Mouse (Mus musculus): ENCODE data around the gene Acrbp. TPM values are rescaled to one million over a fixed set of nuclear protein-coding genes. Genes with fewer than 3 reads are reported as not detected.

Gene Acrbp
- polyA plus RNA-seq, 1 experiment from 2014 or later: 21.5 TPM

DNA sequence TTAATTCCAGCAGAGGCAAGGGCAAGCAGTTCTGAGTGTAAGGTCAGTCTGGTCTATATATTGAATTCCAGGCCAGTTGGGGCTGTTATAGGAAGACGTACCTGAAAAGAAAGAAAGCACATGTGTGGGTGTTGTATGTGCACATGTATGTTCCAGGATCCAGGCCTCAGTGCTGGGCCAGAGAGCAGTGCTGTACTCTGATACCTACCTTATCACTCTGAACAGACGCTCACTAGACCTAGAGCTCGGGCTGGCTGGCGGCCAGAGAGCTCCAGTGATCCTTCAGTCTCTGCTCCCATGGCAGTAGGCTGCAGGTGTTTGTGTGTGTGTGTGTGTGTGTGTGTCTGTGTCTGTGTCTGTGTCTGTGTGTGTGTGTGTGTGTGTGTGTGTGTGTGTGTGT lies 54.7 kb downstream of the Acrbp start:
- Histone ChIP-seq H3K27me3 (replicated peaks) (no peaks in the 10 kb centered on the region), H3K4me2 (no peak overlapping the region), H3K27ac (replicated peaks) (no peak overlapping the region), H3K9ac (replicated peaks) (no peak overlapping the region), H3K4me3 (replicated peaks) (no peak overlapping the region), H3K36me3 (peaks cover 89% of the 10 kb centered on the region), H3K4me1 (peaks cover 15% of the 10 kb centered on the region), H3K9me3 (replicated peaks) (no peaks in the 10 kb centered on the region)
- 92% methylated on average over 4 of the region's 4 CpGs for WGBS
- no peak for ATAC-seq (ENCODE audit: low FRiP score)

DNA sequence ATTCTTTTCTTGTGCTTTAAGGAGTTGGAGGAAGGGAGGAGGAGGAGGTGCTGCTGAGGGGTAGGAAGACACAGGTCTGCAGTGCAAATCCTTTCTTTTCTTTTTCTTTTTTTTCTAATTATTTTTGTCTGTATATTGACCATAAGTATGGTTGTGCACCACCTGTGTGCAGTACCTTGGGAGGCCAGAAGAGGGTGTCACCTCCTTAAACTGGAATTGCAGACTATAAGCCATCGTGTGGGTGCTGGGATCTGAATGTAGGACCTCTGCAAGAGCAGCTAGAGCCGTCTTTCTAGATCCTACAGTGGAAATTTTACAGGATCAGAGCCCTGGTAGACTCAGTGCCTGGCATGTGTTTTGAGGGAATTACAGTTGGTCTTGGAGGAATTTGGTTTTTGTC lies 58.2 kb downstream of the Acrbp start:
- Histone ChIP-seq H3K9ac (replicated peaks) (no peak overlapping the region), H3K27ac (replicated peaks) (no peak overlapping the region), H3K4me1 (no peaks in the 10 kb centered on the region), H3K9me3 (replicated peaks) (no peaks in the 10 kb centered on the region), H3K27me3 (replicated peaks) (no peaks in the 10 kb centered on the region), H3K4me3 (replicated peaks) (no peak overlapping the region), H3K36me3 (peaks cover 95% of the 10 kb centered on the region), H3K4me2 (no peak overlapping the region)
- WGBS: 94% methylated on average over 2 of the region's 2 CpGs
- ATAC-seq (ENCODE audit: low FRiP score): no peak

DNA sequence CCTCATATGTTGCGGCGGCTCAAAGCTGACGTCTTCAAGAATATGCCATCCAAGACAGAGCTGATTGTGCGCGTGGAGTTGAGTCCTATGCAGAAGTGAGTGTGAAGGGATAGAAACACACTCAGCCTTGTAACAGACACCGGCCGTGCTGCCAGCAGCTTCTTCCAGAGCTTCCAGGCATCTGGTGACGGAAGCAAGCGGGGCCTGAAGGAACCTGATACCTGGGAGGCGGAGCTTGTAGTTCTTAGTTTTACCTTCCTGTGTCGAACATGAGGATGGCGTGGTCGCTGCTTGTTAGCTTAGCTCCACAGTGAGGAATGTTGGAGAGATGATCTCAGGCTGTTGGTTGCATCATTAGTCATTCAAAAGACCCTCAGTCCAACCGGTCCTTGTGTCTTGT lies 59.9 kb downstream of the Acrbp start:
- Histone ChIP-seq H3K4me2 (no peak overlapping the region), H3K27ac (replicated peaks) (no peak overlapping the region), H3K27me3 (replicated peaks) (no peaks in the 10 kb centered on the region), H3K9me3 (replicated peaks) (no peaks in the 10 kb centered on the region), H3K36me3 (peaks cover 98% of the 10 kb centered on the region), H3K4me3 (replicated peaks) (no peak overlapping the region), H3K9ac (replicated peaks) (no peak overlapping the region), H3K4me1 (no peaks in the 10 kb centered on the region)
- WGBS: 95% methylated on average over 14 of the region's 14 CpGs
- no peak for ATAC-seq (ENCODE audit: low FRiP score)

GRCm38 (mm10) chr6:125110927-125111326 lies 61.4 kb downstream of the Acrbp start:
- 93% methylated on average over 7 of the region's 7 CpGs for WGBS
- no peak for ATAC-seq (ENCODE audit: low FRiP score)
- no peak overlapping the region for H3K4me2 ChIP-seq
- H3K4me1 ChIP-seq: no peaks in the 10 kb centered on the region
- H3K9ac ChIP-seq (replicated peaks): no peak overlapping the region
- no peak overlapping the region for H3K27ac ChIP-seq (replicated peaks)
- H3K4me3 ChIP-seq (replicated peaks): no peak overlapping the region
- H3K9me3 ChIP-seq (replicated peaks): no peaks in the 10 kb centered on the region
- peaks cover 94% of the 10 kb centered on the region for H3K36me3 ChIP-seq
- no peaks in the 10 kb centered on the region for H3K27me3 ChIP-seq (replicated peaks)

GRCm38 (mm10) chr6:125112553-125112952 lies 63.1 kb downstream of the Acrbp start:
- Histone ChIP-seq H3K4me3 (replicated peaks) (no peak overlapping the region), H3K27me3 (replicated peaks) (no peaks in the 10 kb centered on the region), H3K4me2 (no peak overlapping the region), H3K36me3 (peaks cover 94% of the 10 kb centered on the region), H3K9ac (replicated peaks) (no peak overlapping the region), H3K27ac (replicated peaks) (no peak overlapping the region), H3K4me1 (no peaks in the 10 kb centered on the region), H3K9me3 (replicated peaks) (no peaks in the 10 kb centered on the region)
- 96% methylated on average over 11 of the region's 11 CpGs for WGBS
- no peak for ATAC-seq (ENCODE audit: low FRiP score)

Small RNA genes within 50 kb of the gene (microRNA-seq; reads per million reads assigned to microRNA genes)
- not detected for gene Mir7045

Other genes starting within 250 kb of the Acrbp start
- gene Spsb2, start 241.0 kb upstream of the Acrbp start, polyA plus RNA-seq (2015; fragmentation: Nextera tagmentation; extraction: Ambion mirVana): 7.9 and 9.2 TPM in 2 replicates
- gene Tpi1, start 235.4 kb upstream of the Acrbp start, polyA plus RNA-seq (2015; fragmentation: Nextera tagmentation; extraction: Ambion mirVana): 481 and 545 TPM in 2 replicates
- gene Usp5, start 220.2 kb upstream of the Acrbp start, polyA plus RNA-seq (2015; fragmentation: Nextera tagmentation; extraction: Ambion mirVana): 190 and 199 TPM in 2 replicates
- gene Cdca3, start 220.1 kb upstream of the Acrbp start, polyA plus RNA-seq (2015; fragmentation: Nextera tagmentation; extraction: Ambion mirVana): 23.7 and 52.8 TPM in 2 replicates
- gene Gnb3, start 209.4 kb upstream of the Acrbp start, polyA plus RNA-seq (2015; fragmentation: Nextera tagmentation; extraction: Ambion mirVana): 0.69 and 0.70 TPM in 2 replicates
- 22.2 and 24.0 TPM in 2 replicates for gene P3h3, start 191.9 kb upstream of the Acrbp start, polyA plus RNA-seq (2015; fragmentation: Nextera tagmentation; extraction: Ambion mirVana)
- 28.9 and 33.8 TPM in 2 replicates for gene Gpr162, start 185.7 kb upstream of the Acrbp start, polyA plus RNA-seq (2015; fragmentation: Nextera tagmentation; extraction: Ambion mirVana)
- gene Cd4, start 161.5 kb upstream of the Acrbp start, polyA plus RNA-seq (2015; fragmentation: Nextera tagmentation; extraction: Ambion mirVana): 0.17 and 0.61 TPM in 2 replicates
- gene Lag3, start 138.0 kb upstream of the Acrbp start, polyA plus RNA-seq (2015; fragmentation: Nextera tagmentation; extraction: Ambion mirVana): 3.2 and 3.5 TPM in 2 replicates
- 637 and 745 TPM in 2 replicates for gene Ptms, start 129.6 kb upstream of the Acrbp start, polyA plus RNA-seq (2015; fragmentation: Nextera tagmentation; extraction: Ambion mirVana)
- gene Mlf2, start 118.3 kb upstream of the Acrbp start, polyA plus RNA-seq (2015; fragmentation: Nextera tagmentation; extraction: Ambion mirVana): 543 and 603 TPM in 2 replicates
- 95.4 and 112 TPM in 2 replicates for gene Cops7a, start 84.2 kb upstream of the Acrbp start, polyA plus RNA-seq (2015; fragmentation: Nextera tagmentation; extraction: Ambion mirVana)
- gene Pianp, start 53.0 kb upstream of the Acrbp start, polyA plus RNA-seq (2015; fragmentation: Nextera tagmentation; extraction: Ambion mirVana): 59.4 and 72.4 TPM in 2 replicates
- gene Zfp384, start 40.5 kb upstream of the Acrbp start, polyA plus RNA-seq (2015; fragmentation: Nextera tagmentation; extraction: Ambion mirVana): 18.5 and 19.5 TPM in 2 replicates
- gene Ing4, start 9.9 kb upstream of the Acrbp start, polyA plus RNA-seq (2015; fragmentation: Nextera tagmentation; extraction: Ambion mirVana): 129 and 133 TPM in 2 replicates
- gene Lpar5, start 18.2 kb downstream of the Acrbp start, polyA plus RNA-seq (2015; fragmentation: Nextera tagmentation; extraction: Ambion mirVana): 1.0 and 1.2 TPM in 2 replicates
- 87.5 and 93.9 TPM in 2 replicates for gene Chd4, start 46.3 kb downstream of the Acrbp start, polyA plus RNA-seq (2015; fragmentation: Nextera tagmentation; extraction: Ambion mirVana)
- 47.8 and 58.0 TPM in 2 replicates for gene Nop2, start 82.2 kb downstream of the Acrbp start, polyA plus RNA-seq (2015; fragmentation: Nextera tagmentation; extraction: Ambion mirVana)
- gene Iffo1, start 95.6 kb downstream of the Acrbp start, polyA plus RNA-seq (2015; fragmentation: Nextera tagmentation; extraction: Ambion mirVana): 20.1 and 24.6 TPM in 2 replicates
- gene Gapdh, start 116.8 kb downstream of the Acrbp start, polyA plus RNA-seq (2015; fragmentation: Nextera tagmentation; extraction: Ambion mirVana): 1,563 and 1,690 TPM in 2 replicates
- 38.2 and 56.6 TPM in 2 replicates for gene Ncapd2, start 142.0 kb downstream of the Acrbp start, polyA plus RNA-seq (2015; fragmentation: Nextera tagmentation; extraction: Ambion mirVana)
- gene Mrpl51, start 142.1 kb downstream of the Acrbp start, polyA plus RNA-seq (2015; fragmentation: Nextera tagmentation; extraction: Ambion mirVana): 156 and 167 TPM in 2 replicates
- 53.8 and 57.4 TPM in 2 replicates for gene Vamp1, start 165.9 kb downstream of the Acrbp start, polyA plus RNA-seq (2015; fragmentation: Nextera tagmentation; extraction: Ambion mirVana)
- gene Tapbpl, start 182.2 kb downstream of the Acrbp start, polyA plus RNA-seq (2015; fragmentation: Nextera tagmentation; extraction: Ambion mirVana): 7.1 and 11.9 TPM in 2 replicates
- gene Cd27, start 187.3 kb downstream of the Acrbp start, polyA plus RNA-seq (2015; fragmentation: Nextera tagmentation; extraction: Ambion mirVana): 2.0 and 12.9 TPM in 2 replicates
- not detected in 2 replicates for gene Tuba3a, start 236.4 kb downstream of the Acrbp start, polyA plus RNA-seq (2015; fragmentation: Nextera tagmentation; extraction: Ambion mirVana)